Mouse (Mus musculus) heart, adult 2 months (tissue): ENCODE results near the gene Fgfr2. TPM values are rescaled to one million over a fixed set of nuclear protein-coding genes. Genes with fewer than 3 reads are reported as not detected.

Experiments
- DNase-seq, 2 experiments: peaks; one replicate each; pipeline ENCODE4 v3.0.0; 2021
- H3K27ac ChIP-seq: fragments of 200-600 bp; 2 replicates; pipeline ENCODE4 v1.8.1; 2022
- H3K27me3 ChIP-seq: fragments of 200-500 bp; 2 replicates; pipeline ENCODE4 v1.6.1; 2012; ENCODE audit warnings: mild to moderate bottlenecking, low read length, inconsistent platforms, mixed read lengths; ENCODE audit not compliant: control insufficient read depth, insufficient read depth
- H3K36me3 ChIP-seq: fragments of 200-500 bp; 2 replicates; pipeline ENCODE4 v1.6.1; 2012; ENCODE audit warnings: low read length, inconsistent platforms; ENCODE audit not compliant: control insufficient read depth, insufficient read depth
- H3K4me1 ChIP-seq: fragments of 200-500 bp; 2 replicates; pipeline ENCODE4 v1.6.1; 2011; ENCODE audit warnings: low read length; ENCODE audit not compliant: control insufficient read depth, insufficient read depth
- H3K4me3 ChIP-seq: fragments of 200-600 bp; 2 replicates; pipeline ENCODE4 v1.8.1; 2022
- H3K79me2 ChIP-seq: fragments of 200-500 bp; replicated peaks from 2 replicates; pipeline ENCODE4 v1.6.1; 2012; ENCODE audit warnings: mild to moderate bottlenecking, inconsistent platforms, low read length, moderate library complexity, mixed read lengths; ENCODE audit not compliant: control insufficient read depth, insufficient read depth
- H3K9ac ChIP-seq: fragments of 200-500 bp; 2 replicates; pipeline ENCODE4 v1.6.1; 2012; ENCODE audit warnings: low read depth, mild to moderate bottlenecking, control low read depth, inconsistent platforms, low read length, mixed read lengths
- CTCF ChIP-seq: fragments of 200-600 bp; IDR thresholded peaks from 2 replicates; pipeline ENCODE4 v1.8.1; 2022; ENCODE audit warnings: antibody characterized with exemption, mild to moderate bottlenecking, moderate library complexity
- EP300 ChIP-seq: fragments of 200-500 bp; IDR thresholded peaks from 2 replicates; pipeline ENCODE4 v1.6.1; 2011; ENCODE audit warnings: low read depth, low read length, control low read depth; ENCODE audit not compliant: insufficient read depth
- POLR2A ChIP-seq: fragments of 200-500 bp; IDR thresholded peaks from 2 replicates; pipeline ENCODE4 v1.6.1; 2011; ENCODE audit warnings: mild to moderate bottlenecking, low read depth, low read length, control low read depth; ENCODE audit not compliant: insufficient read depth
- WGBS: fragments of 180-500 bp; shearing (Covaris S2); methylation state at CpG from one replicate; pipeline ENCODE4 v1.1.7; 2018; 5-methylcytosine and 5-hydroxymethylcytosine counted together
- intact Hi-C: fragments of 180-260 bp; cut with DNase I; formaldehyde crosslinking; loops from one replicate; pipeline ENCODE4 v1.15.1; 2025
- polyA plus RNA-seq: library from polyadenylated mRNA; depleted of rRNA; stranded (reverse); fragments of >200 nt; gene quantifications from 2 replicates; pipeline ENCODE4 v1.2.3, GENCODE M21; 2012
- total RNA-seq, 2 experiments: library from RNA; stranded (reverse); gene quantifications; 2 replicates each; pipeline ENCODE4 v1.2.3; 2021

Gene Fgfr2
- total and polyA plus RNA-seq, 3 experiments, result 1.1 to 2.0 (median 1.3) TPM

DNA sequence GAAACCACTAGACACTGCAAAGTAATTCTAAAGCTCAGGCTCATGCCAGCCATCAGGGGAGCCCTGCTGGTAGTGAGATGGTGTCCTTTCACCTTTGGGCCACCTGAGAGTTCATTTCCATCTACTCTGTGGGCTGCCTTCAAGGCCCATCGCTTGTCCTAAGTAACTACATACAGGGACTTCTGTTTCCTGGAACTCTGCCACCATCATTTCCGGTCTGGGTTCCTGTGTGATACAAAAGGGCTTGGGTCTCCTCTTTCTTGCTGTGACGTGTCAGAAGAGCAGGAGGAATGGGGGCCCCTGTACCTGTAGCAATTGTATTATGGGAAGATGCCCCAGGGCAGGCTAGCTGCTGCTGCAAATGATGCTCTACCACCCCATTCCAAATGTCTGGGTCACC, 884.2 kb downstream of the Fgfr2 start:
- H3K27me3 ChIP-seq, result no peaks in the 10 kb centered on the region
- H3K9ac ChIP-seq, result no peak overlapping the region
- no peak for DNase-seq
- H3K4me1 ChIP-seq, result peaks cover 23% of the 10 kb centered on the region
- no peaks in the 10 kb centered on the region for H3K79me2 ChIP-seq
- no peak overlapping the region for H3K27ac ChIP-seq
- H3K36me3 ChIP-seq, result peaks cover 10% of the 10 kb centered on the region
- no peak overlapping the region for H3K4me3 ChIP-seq
- WGBS, result 31% methylated on average over 3 of the region's 3 CpGs
- intact Hi-C loops, result no loop called here
- TF ChIP-seq EP300 (no peak), CTCF (no peak), POLR2A (no peak)

GRCm38 (mm10) chr7:132237191-132237590, 886.0 kb downstream of the Fgfr2 start:
- peak in 1 of 2 experiments; percentile 46 for DNase-seq
- Histone ChIP-seq H3K4me3 (no peak overlapping the region), H3K36me3 (peaks cover 10% of the 10 kb centered on the region), H3K27ac (peak overlapping the region; percentile 66), H3K4me1 (peaks cover 21% of the 10 kb centered on the region), H3K27me3 (no peaks in the 10 kb centered on the region), H3K9ac (no peak overlapping the region), H3K79me2 (no peaks in the 10 kb centered on the region)
- TF ChIP-seq CTCF (no peak), POLR2A (no peak), EP300 (0 out of 2 replicates have a peak, but pooled peaks have one; percentile 33)
- intact Hi-C loops, result loop anchor here (2.0 kb wide), 1 partner anchor 102 kb away; no protein-coding TSS in a partner anchor
- WGBS, result 33% methylated on average over 4 of the region's 4 CpGs

- TF ChIP-seq POLR2A, result no peak
- TF ChIP-seq CTCF, result no peak
- TF ChIP-seq EP300, result no peak
- intact Hi-C loops, result loop anchor here (2.0 kb wide), 1 partner anchor 102 kb away; no protein-coding TSS in a partner anchor
- Histone ChIP-seq H3K4me1 (peaks cover 21% of the 10 kb centered on the region), H3K4me3 (no peak overlapping the region), H3K27ac (peak overlapping the region; percentile 66), H3K79me2 (no peaks in the 10 kb centered on the region), H3K27me3 (no peaks in the 10 kb centered on the region), H3K36me3 (peaks cover 10% of the 10 kb centered on the region), H3K9ac (no peak overlapping the region)
- no peak for DNase-seq
- 45% methylated on average over 8 of the region's 8 CpGs for WGBS
Measured at GRCm38 (mm10) chr7:132236789-132237188, 886.4 kb downstream of the Fgfr2 start.

- no peak for TF ChIP-seq EP300
- TF ChIP-seq POLR2A, result no peak
- no peak for TF ChIP-seq CTCF
- 85% methylated on average over 3 of the region's 3 CpGs for WGBS
- Histone ChIP-seq H3K4me3 (no peak overlapping the region), H3K4me1 (peaks cover 21% of the 10 kb centered on the region), H3K36me3 (peaks cover 10% of the 10 kb centered on the region), H3K9ac (no peak overlapping the region), H3K27me3 (no peaks in the 10 kb centered on the region), H3K79me2 (no peaks in the 10 kb centered on the region), H3K27ac (peak overlapping the region; percentile 21; the same call in 1 of the 2 replicates)
- intact Hi-C loops, result no loop called here
- no peak for DNase-seq
Measured at GRCm38 (mm10) chr7:132234250-132234649, 888.9 kb downstream of the Fgfr2 start.

- TF ChIP-seq EP300, result no peak
- TF ChIP-seq CTCF, result no peak
- TF ChIP-seq POLR2A, result no peak
- H3K27me3 ChIP-seq, result no peaks in the 10 kb centered on the region
- H3K36me3 ChIP-seq, result peaks cover 10% of the 10 kb centered on the region
- peak overlapping the region; percentile 21; the same call in 1 of the 2 replicates for H3K27ac ChIP-seq
- no peak overlapping the region for H3K4me3 ChIP-seq
- DNase-seq, result no peak
- H3K4me1 ChIP-seq, result peaks cover 17% of the 10 kb centered on the region
- H3K79me2 ChIP-seq, result no peaks in the 10 kb centered on the region
- no peak overlapping the region for H3K9ac ChIP-seq
- intact Hi-C loops, result no loop called here
- WGBS, result 70% methylated on average over 4 of the region's 4 CpGs
Measured at GRCm38 (mm10) chr7:132233732-132234131, 889.4 kb downstream of the Fgfr2 start.

GRCm38 (mm10) chr7:132232937-132233336, 890.2 kb downstream of the Fgfr2 start:
- H3K4me3 ChIP-seq, result no peak overlapping the region
- H3K9ac ChIP-seq, result no peak overlapping the region
- peaks cover 6% of the 10 kb centered on the region for H3K36me3 ChIP-seq
- no peak overlapping the region for H3K27ac ChIP-seq
- intact Hi-C loops, result no loop called here
- peaks cover 15% of the 10 kb centered on the region for H3K4me1 ChIP-seq
- no peaks in the 10 kb centered on the region for H3K27me3 ChIP-seq
- WGBS, result 27% methylated on average over 2 of the region's 2 CpGs
- no peak for DNase-seq
- no peaks in the 10 kb centered on the region for H3K79me2 ChIP-seq
- TF ChIP-seq POLR2A, result no peak
- TF ChIP-seq CTCF, result no peak
- TF ChIP-seq EP300, result no peak
